Mouse (Mus musculus) CD8-positive naive resting alpha-beta T cell, adult 2 months (primary cell): ENCODE results near the gene Smg5.
"Not testable (repeated sequence)": the region's sequence is repeated elsewhere in the genome, so short reads cannot be mapped to it uniquely, and the experiment has no call there.

Source experiments
- DNase-seq, 2 experiments: peaks; one replicate each; pipeline ENCODE4 v3.0.0; 2022; ENCODE audit warnings: low read depth in 2 of 2, low spot score in 2 of 2

Gene Smg5

DNA sequence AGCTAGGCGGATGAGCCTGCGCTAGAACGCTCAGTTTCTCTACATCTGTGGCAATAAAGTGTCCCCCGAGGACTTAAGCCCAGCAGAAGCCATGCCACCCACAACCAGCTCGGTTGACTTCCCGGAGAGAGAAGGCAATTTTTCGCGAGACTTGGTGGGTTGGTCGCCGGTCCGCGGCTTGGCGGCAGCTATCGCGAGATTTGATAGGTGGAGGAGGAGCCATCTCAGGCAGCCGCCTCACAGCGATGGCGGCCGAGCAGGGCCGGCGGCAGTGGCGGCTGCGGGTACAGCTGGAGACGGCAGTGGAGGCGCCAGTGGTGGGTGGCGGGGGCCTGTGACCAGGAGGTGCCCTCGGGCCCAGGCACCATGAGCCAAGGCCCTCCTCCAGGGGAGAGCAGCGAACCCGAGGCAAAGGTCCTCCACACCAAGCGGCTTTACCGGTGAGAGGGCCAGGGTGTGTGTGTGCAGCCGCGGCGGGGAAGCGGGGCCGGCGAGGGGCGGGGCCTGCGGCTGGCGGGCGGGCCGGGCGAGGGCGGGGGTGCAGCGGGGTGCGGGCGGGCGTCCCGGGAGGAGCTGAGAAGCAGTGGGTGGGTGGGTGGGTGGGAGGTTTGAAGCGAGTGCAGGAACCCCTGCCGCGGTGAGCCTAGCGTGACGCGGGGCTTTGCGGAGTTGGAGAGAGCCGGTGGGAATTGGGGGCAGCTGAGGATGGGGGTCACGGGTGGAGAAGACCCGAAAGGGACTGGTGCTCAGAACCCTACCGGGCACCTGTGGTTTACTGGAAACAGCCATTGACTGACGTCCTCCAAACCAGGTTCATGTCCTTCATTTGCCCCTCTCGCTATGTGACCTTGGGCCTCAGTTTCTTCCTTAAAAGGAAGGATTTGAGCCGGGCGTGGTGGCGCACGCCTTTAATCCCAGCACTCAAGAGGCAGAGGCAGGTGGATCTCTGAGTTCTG, at the start of gene Smg5, which contains the start of gene Tmem79:
Gene Smg5, plus strand, starts transcription at position 203 of the 956 bp plus-strand sequence.
Gene Tmem79, minus strand, starts transcription at position 91 of the 956 bp plus-strand sequence.
- peak; percentile 96 to 97 for DNase-seq

DNA sequence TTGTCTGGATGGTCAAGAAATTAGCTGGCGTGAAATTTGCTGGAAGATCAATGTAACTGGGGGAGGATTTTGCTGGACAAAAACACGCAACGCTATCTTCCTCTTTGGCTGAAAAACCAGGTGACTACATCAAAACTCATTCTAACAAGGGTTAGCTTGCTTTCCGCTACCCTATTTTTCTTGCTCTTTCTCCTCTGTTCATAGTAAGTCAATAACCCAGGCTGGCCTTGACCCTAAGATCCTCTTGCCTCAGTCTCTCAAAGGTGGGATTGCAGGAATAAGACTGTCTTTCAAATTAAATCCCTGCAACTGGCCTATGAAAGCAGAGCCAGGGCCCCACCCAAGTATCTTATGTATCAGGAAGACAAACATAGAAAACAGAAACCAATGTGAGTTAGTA, 49.0 kb upstream of the Smg5 start, which contains the start of gene Gm38392:
Gene Gm38392, minus strand, starts transcription at position 101 of the 400 bp plus-strand sequence.
- DNase-seq, result no peak

DNA sequence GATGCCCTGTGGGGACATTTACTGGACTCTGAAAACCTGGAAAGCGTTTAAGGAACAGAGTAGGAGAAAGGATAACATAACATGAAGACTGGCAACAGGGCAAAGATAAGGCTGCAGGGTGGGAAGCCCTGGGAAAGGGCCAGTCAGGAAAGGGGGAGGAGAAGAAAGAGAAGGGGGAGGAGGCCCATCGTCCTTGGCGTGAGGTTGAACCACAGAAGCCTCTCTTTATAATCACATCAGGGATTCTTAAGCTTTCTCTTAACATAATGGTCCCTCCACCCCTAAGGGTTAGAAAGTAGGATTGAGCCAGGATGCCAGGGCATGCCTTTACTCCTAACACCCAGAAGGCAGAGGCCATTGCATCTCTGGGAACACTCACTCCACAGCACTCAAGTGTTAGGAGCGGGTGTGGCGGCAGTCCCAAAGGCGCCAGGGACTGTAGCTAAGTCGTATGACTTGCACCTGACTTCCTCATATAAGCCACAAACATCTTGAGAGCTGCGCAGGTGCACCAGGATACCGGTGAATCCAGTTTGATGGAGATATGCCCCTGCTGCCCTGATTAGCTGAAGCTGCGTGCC, 47.8 kb upstream of the Smg5 start:
- DNase-seq, result not testable (repeated sequence)

DNA sequence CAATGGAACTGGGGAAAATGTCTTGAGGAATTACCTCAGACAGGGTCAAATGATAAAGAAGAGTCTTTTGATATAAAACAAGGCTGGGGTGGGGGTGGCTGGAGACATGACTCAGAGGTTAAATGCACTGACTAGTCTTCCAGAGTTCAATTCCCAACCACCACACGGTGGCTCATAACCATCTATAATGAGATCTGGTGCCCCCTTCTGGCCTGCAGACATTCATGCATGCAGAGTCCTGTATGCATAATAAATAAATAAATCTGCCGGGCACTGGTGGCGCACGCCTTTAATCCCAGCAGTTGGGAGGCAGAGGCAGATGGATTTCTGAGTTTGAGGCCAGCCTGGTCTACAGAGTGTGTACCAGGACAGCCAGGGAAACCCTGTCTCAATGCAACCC, 44.1 kb upstream of the Smg5 start:
- peak; percentile 22 to 39 for DNase-seq

DNA sequence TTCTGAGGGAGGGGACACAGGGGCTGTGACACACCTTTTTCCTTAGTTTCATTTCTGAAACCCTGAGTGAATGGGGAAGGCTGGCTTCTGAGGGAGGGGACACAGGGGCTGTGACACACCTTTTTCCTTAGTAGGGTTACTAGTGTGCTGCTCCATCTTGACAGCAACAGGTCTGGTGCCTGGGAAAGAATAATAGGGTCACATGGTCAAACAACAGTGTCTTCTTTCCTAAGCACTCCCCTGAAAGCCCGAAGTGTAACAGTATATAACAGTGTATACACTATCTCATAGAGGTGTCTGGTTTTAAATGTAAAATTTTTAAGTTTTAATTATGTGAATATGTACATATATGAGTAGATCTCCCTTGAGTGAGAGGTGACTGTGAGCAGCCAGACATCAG, 40.8 kb upstream of the Smg5 start:
- not testable (repeated sequence) for DNase-seq

DNA sequence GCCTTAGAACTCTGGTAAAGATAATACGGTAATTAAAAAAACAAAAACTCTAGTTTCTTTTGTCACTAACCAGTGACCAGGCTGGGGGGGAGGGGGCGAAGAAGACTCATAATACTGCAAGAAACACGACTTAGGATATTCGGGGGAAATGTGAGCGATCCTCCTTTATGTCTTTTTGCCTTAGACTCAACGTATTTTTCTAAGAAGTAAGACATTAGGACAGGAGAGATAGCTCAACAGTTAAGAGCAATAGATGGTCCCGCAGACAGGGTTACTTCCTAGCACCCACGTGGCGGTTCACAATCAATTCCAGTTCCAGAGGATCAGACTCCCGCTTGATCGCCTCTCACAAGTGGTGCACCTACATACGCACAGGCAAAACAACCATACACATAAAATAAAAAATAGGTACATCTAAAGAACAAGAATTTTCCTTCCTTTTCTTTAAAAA, 39.9 kb upstream of the Smg5 start:
- no peak for DNase-seq

DNA sequence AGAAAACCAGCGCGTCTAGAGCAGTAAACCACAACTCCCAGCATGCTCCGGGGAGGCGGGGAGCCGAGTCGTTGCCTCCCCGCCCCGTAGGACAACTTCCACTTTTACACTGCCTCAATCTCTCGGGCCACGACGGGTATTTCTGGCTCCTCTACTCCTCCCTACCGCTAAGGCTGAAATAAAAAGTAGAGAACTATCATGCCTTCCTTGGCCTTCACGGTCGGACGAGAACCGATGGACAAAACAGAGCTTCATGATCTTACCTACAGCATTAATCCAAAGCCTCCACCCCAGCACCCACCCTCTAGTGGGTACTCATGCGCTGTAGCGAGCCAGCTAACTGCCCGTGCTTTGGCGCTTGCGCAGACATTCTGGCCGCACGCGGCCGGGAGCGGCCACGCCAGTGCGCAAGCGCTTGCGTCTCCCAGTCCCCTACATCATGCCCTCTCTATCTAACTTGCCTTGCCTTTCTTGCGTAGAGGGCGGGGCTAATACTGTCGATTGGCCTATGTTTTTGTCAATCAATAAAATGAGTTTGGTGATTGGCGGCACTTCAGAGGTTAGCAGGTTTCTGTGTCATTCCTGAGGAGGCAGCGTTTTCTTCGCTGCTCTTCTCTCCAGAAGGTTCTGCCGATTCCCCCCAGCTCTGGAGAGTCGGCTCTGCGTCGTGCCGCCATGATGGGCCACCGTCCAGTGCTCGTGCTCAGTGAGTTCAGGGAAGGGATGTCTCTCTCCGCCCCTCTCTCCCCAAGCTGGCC, 39.3 kb upstream of the Smg5 start, which contains the start of the genes Tsacc and Cct3:
Gene Tsacc, minus strand, starts transcription at position 439 of the 758 bp plus-strand sequence.
Gene Cct3, plus strand, starts transcription at position 556 of the 758 bp plus-strand sequence.
- DNase-seq, result peak; percentile 92 to 93

DNA sequence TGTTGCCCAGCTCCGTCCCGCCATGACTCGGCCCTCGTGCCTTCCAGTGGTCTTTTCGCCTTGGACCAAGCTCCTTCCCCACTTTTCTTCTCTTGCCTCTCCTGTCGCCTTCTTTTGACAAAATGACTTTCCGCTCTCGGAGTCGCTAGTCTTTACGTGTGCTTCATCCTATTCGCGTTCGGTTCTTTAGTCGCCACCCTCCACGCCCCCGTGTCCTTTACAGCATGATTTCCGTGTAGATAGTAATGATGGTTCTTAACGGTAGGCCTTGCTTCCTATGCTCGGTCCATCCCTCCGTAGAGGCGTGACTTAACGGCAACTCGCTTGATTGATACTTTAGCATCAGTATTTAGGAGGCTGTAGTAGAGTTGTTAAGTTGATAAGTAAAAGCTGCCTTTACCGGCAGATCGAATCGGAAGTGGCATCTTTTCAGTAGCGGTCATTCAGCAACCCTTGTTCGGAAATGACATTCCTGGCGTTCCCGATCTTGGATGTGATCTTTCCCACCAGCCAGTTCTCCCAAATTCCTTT, 38.7 kb upstream of the Smg5 start:
- DNase-seq, result no peak

DNA sequence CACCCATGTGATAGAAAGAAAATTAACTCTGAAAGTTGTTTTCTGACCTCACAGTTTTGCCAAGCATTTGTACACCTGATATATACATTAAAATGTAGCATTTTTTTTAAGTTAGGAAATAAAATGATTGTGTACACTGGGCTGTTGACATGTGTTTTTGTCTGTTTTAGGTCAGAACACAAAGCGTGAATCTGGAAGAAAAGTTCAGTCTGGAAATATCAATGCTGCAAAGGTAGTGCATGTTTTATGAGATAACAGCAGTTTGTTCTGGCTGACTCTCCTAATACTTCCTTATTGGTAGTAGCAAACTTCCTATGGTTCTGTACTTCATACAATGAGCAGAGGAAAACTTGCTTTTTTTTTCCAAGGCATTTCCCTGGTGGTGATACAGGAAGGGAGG, 36.9 kb upstream of the Smg5 start:
- DNase-seq, result no peak

DNA sequence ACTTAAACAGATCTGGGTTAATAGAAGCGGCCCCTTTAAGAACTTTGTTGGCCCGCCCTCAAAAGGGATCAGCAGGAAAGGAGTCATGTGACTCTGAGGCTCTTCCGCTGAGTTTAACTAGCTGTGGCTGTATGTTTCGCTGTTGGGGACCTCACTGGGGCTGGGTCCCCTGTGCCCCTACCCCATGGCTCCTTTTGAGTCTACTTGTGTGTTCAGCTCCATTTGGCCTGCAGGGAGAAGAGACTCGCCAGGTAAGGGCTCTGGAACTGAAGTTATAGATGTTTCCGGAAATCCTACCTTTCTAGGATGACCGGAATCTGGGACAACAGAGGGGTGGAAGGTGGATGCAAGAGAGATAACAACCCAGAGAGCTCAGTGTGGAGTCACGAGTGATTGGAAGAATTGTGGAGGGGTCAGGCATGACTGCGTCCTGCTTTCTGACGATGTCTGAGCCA, 11.1 kb upstream of the Smg5 start, which contains the start of gene Glmp:
Gene Glmp, plus strand, starts transcription at position 73 of the 455 bp plus-strand sequence.
- peak; percentile 23 to 31 for DNase-seq

DNA sequence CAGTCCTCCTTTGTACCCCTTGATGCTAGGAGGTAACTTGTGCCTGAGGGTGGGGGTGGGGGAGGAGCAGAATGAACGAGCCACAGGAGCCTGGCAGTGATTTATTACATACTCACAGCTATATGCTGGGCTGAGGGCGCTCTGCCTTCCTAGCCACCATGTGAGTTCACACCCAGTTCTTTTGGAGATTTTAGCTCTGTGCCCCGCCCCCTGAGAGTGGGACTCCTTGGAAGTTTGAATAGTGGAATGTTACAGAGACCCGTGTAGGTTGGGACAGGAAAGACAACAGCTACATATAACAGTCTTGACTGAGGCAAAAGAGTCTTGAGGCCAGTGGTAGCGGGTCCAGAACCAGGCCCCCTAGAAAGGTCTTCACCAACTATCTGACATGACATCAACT, 7.1 kb upstream of the Smg5 start:
- DNase-seq, result no peak

DNA sequence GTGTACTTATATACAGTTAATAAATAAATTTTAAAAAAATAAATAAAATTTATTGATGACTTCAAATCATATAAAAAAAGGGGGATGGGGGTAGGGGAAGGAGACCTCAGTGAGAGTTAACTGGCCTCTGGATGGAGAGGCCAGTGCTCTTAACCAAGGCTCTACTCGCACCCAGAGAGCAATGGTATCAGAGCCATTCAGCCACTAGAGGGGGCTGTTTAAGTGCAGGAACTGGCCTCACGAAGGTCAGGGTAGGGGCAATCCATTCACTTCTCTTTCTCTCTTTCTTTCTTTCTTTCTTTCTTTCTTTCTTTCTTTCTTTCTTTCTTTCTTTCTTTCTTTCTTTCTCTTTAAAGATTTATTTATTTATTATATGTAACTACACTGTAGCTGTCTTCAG, 4.8 kb upstream of the Smg5 start:
- peak; percentile 38 to 61 for DNase-seq

DNA sequence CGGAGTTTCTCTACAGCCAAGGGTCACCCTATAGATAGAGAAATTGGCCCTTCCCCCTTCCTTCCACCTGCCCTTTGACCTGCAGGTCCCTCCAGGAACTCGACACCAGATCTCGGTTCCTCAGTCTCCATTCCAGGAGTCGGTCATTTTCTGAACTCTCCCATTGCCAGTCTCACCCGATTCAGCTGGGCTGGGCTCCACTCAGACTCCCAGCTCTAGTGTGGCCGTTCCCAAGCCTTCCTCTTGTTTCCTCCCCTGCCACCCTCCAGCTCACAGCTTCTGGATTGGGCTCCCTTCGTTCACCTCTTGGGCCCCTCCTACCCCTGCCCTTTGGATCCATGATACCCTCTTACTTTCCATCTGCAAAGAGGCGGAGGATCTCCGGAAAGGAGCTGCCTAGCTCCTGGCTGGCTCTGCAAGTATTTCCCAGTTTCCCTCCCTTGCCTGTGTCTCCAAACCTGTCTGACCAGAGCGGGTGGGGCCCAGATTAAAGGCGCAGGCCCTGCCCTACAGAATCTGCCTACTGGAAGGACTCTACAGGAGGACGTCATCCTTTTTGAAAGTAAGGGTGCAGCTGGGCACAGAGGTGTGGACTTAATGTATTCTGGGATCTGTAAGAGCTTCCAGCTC, 1.9 kb upstream of the Smg5 start:
- no peak for DNase-seq

DNA sequence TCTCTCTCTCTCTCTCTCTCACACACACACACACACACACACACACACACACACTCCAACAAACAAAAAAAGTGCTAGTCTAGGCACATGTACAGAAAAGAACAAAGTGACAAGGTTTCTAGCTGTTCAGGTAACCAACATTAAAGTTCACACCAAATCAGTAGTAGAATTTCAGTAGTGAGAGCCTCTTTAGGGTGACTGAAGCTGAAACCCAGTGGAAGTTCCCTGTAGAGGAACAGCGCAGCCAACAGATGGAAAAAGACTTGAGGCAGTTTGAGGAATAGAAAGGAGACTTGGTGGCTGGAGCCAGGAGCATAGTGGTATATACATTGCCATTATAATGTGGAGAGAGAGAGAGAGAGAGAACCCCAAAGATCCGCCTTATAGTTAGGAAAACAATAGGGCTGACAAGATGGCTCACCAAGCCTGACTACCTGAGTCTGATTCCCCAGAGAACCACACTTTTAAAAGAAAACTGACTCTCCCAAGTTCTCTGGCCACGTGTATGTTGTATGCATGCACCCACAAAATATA, 1.1 kb upstream of the Smg5 start:
- DNase-seq, result no peak

DNA sequence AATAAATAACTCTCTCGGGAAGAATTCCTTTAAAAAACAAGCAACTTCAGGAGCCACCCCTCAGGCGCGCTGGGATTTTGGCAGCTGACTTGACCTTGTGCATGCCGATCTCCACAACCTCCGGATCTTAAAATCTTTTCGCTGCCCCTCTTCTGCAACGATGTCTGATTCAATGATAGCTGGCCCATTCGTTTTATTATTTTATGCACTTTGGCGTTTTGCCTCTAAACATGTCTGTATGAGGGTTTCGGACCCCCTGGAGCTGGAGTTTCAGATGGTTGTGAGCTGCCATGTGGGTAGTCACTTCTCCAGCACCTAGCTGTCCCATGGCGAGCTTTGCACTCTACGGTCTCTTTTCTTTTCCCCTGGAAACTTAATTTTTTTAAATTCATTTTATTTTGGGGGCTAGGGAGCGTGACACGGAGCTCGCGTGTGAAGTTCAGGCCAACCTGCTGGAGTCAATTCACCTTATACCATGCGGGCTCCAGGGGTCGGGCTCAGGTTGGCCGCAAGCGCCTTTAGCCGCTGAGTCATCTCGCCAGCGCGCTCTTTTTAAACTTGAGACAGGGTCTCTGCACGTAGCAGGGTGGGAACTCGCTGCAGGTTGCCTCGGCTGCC, 515 bp upstream of the Smg5 start:
- no peak for DNase-seq

DNA sequence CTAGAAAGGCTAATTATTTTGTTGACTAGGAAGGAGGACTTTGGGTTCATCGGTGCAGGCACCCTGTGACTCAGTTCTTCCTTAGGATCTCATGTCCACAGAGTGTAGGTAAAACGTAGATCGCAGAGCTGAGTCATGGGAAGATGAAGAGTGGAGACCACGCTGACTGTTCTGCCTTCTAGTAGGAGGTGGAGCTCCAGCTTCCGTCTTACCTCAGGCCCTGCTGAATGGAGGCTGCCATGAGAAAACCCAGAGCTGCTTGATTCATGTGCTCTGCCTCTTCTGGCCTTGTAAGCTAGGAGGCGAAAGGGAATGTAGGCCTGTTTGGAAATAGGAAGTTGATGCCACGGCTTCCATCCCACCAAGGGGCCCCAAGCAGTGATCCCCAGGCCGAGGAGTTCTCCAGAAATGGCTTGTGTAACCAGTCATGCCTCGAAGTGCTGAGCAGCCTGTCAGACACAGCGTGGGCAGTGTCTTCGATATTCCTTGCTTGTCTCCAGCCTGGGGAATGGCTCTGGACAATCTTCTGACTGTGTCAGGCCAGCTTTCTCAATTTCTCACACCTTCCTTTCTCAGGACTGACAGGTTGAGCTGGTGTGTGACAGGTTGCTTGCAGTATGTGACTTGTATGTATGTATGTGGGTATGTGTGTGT, 1.4 kb downstream of the Smg5 start:
- no peak for DNase-seq

DNA sequence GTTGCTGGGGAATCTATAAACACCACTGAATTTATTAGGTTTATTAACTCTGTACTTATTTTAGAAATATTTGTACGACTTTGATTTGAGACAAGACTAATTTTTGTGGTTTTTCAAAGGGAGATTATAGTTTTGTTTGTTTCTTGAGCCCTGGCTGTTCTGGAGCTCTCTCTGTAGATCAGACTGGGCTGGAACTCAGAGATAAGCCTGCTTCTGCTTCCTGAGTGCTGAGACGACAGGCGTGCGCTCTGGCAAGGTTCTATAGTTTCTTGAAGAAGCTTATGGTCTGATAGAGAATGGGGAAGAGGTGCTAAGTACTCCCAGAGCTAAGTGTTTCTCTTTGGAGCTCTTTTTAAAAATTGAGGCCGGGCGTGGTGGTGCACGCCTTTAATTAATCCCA, 2.3 kb downstream of the Smg5 start:
- DNase-seq, result no peak

DNA sequence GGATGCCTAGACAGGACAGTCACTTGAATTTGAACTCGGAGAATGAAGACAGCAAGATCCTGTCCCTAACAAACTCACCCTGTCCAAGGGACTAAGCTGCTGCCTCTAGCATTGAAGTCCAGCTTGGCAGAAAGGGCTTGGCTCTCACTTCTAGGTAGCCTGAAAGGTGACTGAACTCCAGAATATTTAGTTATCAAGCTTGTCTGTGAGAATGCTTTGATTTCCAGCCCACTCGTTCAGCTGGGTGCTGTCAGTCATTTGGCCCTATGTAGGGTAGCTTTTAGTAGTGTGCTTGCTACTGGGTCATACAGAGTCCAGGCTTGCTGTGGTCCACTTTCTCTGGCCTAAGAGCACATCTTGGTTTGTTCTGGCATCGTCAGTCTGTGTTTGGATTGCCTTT, 2.9 kb downstream of the Smg5 start:
- DNase-seq, result no peak

DNA sequence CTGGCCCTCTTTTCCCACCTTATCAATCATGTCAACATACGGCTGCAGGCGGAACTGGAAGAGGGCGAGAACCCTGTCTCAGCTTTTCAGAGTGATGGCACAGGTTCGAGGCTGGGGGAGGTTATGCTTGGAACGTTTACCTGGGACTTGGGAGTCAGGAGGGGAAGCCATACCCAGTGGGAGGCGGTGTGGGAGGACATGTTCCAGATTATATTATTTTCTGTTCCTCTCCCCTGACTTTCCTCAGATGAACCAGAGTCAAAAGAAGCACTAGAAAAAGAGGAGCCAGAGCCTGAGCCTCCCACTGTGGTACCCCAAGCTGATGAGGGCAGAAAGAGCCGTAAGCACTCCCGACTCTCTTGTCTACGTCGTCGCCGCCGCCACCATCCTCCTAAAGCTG, 14.7 kb downstream of the Smg5 start:
- no peak for DNase-seq
